Mouse (Mus musculus): ENCODE measurements at regions not wholly inside any gene's neighbourhood (a gene's known extent, or its start where the extent isn't known, plus 50 kb on each side); places are given as distances from the start of the nearest gene placed in this dataset.

DNA sequence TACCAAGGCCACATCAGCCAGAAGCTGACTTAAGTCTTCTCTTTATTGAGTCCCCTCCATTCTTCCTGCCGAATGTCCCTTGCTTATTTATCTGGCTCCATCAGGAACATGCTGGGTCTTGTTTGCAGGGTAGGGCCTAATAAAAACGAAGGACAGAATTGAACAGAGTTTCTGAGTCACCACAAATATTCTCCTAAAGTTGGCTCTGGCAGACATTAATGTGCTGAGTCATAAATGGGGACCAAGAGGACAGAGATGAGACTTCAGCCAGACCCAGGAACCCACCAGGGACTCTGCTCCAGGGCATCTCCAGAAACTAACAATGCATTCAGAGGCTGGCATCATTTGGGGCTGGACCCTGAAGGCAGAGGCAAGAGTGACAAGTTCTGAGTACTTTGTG, 143.4 kb upstream of the Nectin1 start:
- no peak for TF ChIP-seq CTCF (conservative IDR thresholded peaks at IDR 0.05)
- DNase-seq (ENCODE audit: low spot score in 2 of 2): no peak
- Histone ChIP-seq H3K4me3 (no peak overlapping the region), H3K27ac (no peak overlapping the region)

DNA sequence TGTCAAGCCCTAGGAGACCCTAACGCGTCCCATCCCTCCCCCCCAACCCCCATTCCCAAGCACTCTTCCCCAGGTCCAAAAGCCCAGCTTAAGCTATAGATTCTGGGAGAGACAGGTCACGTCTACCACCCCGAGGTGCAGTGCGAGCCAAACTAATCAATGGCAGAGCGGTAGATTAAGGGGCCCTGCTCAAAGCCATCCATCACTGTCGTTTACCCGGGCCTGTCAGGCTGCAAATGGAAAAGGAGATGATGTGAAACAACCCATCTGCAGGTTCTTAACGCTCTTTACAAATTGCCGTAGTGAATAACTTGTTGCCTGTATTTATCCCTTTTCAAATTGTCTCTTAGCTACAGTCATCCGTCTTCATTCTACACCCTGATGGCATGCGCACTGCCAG, 126.2 kb upstream of the Nectin1 start:
- DNase-seq (ENCODE audit: low spot score in 2 of 2): no peak
- no peak for TF ChIP-seq CTCF (conservative IDR thresholded peaks at IDR 0.05)
- no peak overlapping the region for H3K27ac ChIP-seq
- H3K4me3 ChIP-seq: no peak overlapping the region

- DNase-seq (ENCODE audit: low spot score in 2 of 2): no peak
- H3K27ac ChIP-seq: no peak overlapping the region
- no peak overlapping the region for H3K4me3 ChIP-seq
- TF ChIP-seq CTCF (conservative IDR thresholded peaks at IDR 0.05): no peak
Observed at GRCm38 (mm10) chr9:43627558-43627957, 116.2 kb upstream of the Nectin1 start.

- H3K27ac ChIP-seq: no peak overlapping the region
Observed at GRCm38 (mm10) chr9:43628786-43629185, 115.0 kb upstream of the Nectin1 start.

DNA sequence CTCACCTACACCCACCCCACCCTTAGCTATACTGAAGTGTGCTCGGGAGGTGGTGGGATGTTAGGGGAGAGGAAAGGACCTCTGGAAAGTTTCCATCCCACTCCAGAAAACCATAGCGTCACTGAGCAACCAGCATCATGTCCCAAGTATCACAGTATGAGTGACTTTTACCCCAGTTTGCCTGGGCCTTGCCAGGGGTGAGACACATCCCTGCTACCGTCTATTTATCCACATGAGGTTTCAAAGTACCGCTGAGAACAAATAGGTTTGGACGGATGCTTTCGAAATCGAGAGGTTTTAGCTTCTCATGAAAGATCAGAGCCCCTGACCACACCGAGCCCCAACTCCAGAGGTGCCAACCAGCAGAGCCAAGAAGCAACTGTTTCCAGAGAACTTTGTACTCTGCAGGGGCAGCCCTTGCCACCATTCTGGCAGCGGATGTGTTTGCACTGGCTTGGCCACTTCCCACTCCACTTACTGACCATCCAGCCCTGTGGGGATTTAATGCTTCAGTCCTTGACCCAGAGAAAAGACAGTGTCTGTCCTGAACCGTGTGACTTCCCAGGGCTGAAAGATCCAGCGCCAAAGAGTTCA, 107.3 kb upstream of the Nectin1 start:
- Histone ChIP-seq H3K4me3 (no peak overlapping the region), H3K27ac (no peak overlapping the region)
- DNase-seq (ENCODE audit: low spot score in 2 of 2): no peak
- no peak for TF ChIP-seq CTCF (conservative IDR thresholded peaks at IDR 0.05)

More at GRCm38 (mm10) chr9:43628786-43629185, 115.0 kb upstream of the Nectin1 start:
- TF ChIP-seq CTCF (conservative IDR thresholded peaks at IDR 0.05): no peak
- no peak for DNase-seq (ENCODE audit: low spot score in 2 of 2)
- H3K4me3 ChIP-seq: no peak overlapping the region

DNA sequence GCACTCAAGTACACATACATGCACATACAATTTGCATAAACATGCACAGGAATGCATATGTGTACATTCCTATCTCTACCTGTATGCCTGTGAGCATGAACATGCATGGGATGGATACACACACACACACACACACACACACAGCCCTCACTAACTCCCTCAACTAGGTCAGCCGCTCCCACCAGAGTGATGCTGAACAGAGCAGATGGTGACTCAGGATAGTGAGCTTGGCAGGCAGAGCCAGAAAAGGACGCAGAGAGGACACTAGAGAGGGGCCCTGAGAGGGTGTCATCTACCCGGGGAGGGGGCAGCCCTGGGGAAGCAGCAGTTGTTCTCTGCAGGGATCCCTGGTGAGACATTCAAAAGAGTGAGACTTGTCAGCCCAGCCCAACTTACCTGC, 85.6 kb upstream of the Nectin1 start:
- Histone ChIP-seq H3K4me3 (no peak overlapping the region), H3K27ac (no peak overlapping the region)
- no peak for TF ChIP-seq CTCF (conservative IDR thresholded peaks at IDR 0.05)
- DNase-seq (ENCODE audit: low spot score in 2 of 2): no peak

DNA sequence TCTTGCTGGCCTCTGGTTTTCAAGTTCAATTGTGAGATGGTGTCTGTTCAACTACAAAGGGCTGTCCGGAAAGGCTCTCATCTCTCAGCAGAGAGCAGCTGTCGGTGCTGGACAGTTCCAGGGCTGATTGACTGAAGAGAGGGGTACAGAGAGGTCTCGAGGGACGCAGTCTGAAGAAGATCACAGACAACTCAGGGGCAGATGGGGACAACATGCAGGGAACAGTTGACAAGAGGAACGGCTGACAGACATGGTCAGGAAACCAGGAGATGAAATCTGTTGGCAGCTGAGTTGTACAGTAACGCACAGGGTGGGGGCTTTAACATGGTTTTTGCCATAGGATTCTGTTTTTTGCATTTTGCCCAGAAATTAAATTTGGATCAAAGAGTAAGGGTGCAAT, 84.5 kb upstream of the Nectin1 start:
- H3K27ac ChIP-seq: no peak overlapping the region
- DNase-seq (ENCODE audit: low spot score in 2 of 2): no peak
- no peak for TF ChIP-seq CTCF (conservative IDR thresholded peaks at IDR 0.05)
- no peak overlapping the region for H3K4me3 ChIP-seq

- H3K4me3 ChIP-seq: no peak overlapping the region
- H3K27ac ChIP-seq: no peak overlapping the region
- no peak for DNase-seq (ENCODE audit: low spot score in 2 of 2)
- TF ChIP-seq CTCF (conservative IDR thresholded peaks at IDR 0.05): no peak
Observed at GRCm38 (mm10) chr9:43660151-43660550, 83.6 kb upstream of the Nectin1 start.

DNA sequence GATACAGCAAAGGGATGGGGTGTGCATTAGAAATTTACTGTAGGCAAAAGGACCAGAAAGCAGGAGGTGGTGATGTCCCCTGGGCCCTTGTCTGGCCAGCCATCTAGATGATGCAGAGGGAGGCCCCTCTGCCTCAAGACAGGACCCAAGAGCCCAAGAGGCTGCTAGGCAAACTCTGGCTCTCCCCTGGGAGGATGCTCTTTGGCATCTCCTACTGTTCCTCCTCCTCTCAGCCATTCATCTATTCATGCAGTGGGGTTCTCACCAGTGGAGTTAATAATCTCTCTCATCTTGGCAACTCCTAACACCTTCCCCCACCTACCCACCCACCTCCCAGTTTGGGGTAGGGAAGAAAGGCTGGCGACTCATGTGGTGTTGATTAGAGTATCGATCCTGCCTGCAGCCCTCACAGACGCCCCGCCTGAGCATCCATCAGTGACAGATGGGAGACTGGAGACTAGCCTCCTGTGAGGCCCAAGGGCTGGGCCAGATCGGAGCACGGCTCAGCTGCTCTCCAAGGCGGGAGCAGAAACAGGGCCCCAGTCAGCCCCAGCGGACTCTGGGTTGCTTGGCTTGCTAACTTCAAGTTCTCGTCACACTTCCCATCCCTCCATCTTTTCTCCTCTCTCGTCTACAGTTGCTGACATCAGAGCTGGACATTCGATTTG, 82.8 kb upstream of the Nectin1 start:
- TF ChIP-seq CTCF (conservative IDR thresholded peaks at IDR 0.05): no peak
- H3K27ac ChIP-seq: peak overlapping the region; percentile 43
- H3K4me3 ChIP-seq: no peak overlapping the region
- DNase-seq (ENCODE audit: low spot score in 2 of 2): peak in 1 of 2 experiments; percentile 33

DNA sequence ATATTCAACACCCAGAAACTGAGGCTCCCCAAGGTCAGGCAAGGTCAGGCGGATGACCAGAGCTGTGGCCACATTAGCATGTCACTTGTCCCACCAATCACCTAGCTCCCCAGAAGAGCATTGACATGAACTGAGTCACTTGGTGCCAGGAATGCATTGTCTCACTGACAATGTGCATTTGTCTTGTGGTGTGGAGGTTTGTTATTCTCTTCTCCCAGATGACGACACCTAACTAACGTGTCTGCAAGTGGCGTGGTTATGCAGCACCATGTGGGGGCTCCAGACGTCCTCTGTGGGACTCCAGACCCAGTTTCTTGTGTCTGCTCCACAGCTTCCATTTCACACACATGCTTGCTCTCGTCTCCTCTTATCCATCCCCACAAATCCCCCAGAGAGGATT, 82.1 kb upstream of the Nectin1 start:
- DNase-seq (ENCODE audit: low spot score in 2 of 2): no peak
- no peak for TF ChIP-seq CTCF (conservative IDR thresholded peaks at IDR 0.05)
- Histone ChIP-seq H3K27ac (peak overlapping the region; percentile 43), H3K4me3 (no peak overlapping the region)

GRCm38 (mm10) chr9:43667386-43667785, 76.4 kb upstream of the Nectin1 start:
- Histone ChIP-seq H3K27ac (no peak overlapping the region), H3K4me3 (no peak overlapping the region)
- no peak for TF ChIP-seq CTCF (conservative IDR thresholded peaks at IDR 0.05)
- DNase-seq (ENCODE audit: low spot score in 2 of 2): no peak

DNA sequence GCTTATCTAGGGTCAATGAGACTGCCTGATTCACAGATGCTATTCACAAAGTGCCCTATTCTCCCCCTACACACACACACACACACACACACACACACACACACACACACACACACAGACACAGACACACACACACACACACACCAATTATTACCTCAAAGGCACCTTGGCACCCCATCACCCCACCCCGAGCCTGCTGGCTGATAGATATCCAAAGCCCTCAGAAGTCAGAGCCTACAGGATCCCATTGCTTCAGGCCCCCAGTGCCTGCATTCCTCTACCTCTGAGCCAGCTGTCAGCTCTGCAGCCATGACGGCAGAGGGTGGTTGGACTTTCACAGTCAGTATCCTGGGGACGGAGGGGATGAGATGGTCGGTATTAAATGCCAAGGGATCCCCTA, 75.8 kb upstream of the Nectin1 start:
- Histone ChIP-seq H3K27ac (no peak overlapping the region), H3K4me3 (no peak overlapping the region)
- no peak for DNase-seq (ENCODE audit: low spot score in 2 of 2)
- TF ChIP-seq CTCF (conservative IDR thresholded peaks at IDR 0.05): no peak

- TF ChIP-seq CTCF (conservative IDR thresholded peaks at IDR 0.05): no peak
- no peak overlapping the region for H3K27ac ChIP-seq
- H3K4me3 ChIP-seq: no peak overlapping the region
- no peak for DNase-seq (ENCODE audit: low spot score in 2 of 2)
Observed at GRCm38 (mm10) chr9:43668731-43669130, 75.1 kb upstream of the Nectin1 start.

- TF ChIP-seq CTCF (conservative IDR thresholded peaks at IDR 0.05): no peak
- Histone ChIP-seq H3K27ac (no peak overlapping the region), H3K4me3 (no peak overlapping the region)
- peak in 1 of 2 experiments; percentile 51 for DNase-seq (ENCODE audit: low spot score in 2 of 2)
Observed at GRCm38 (mm10) chr9:43670563-43670962, 73.2 kb upstream of the Nectin1 start.
